Mouse (Mus musculus) liver, embryonic 14.5 days (tissue): ENCODE results near the gene Triobp. TPM values are rescaled to one million over a fixed set of nuclear protein-coding genes. Genes with fewer than 3 reads are reported as not detected.

Experiments used
- ATAC-seq: fragments of 200-750 bp; cut with Nextera tagmentation; 2 replicates; pipeline ENCODE4 v1.8.0; 2017; ENCODE audit warnings: moderate number of reproducible peaks, mild to moderate bottlenecking, moderate library complexity; ENCODE audit not compliant: insufficient read depth
- DNase-seq, 3 experiments: peaks; one replicate each; pipeline ENCODE4 v3.0.0-alpha.2; 2012 to 2013; ENCODE audit warnings: low read depth in 3 of 3, low spot score in 3 of 3
- H3K27ac ChIP-seq: fragments of 300-500 bp; sonication (generic); 2 replicates; pipeline ENCODE4 v1.5.1; 2014; ENCODE audit warnings: moderate library complexity, mild to moderate bottlenecking, control low read depth, inconsistent platforms
- H3K27me3 ChIP-seq: fragments of 300-500 bp; sonication (generic); 2 replicates; pipeline ENCODE4 v1.6.1; 2014; ENCODE audit warnings: mild to moderate bottlenecking, low read length, moderate library complexity; ENCODE audit not compliant: control insufficient read depth, insufficient read depth
- H3K36me3 ChIP-seq: fragments of 300-500 bp; sonication (generic); replicated peaks from 2 replicates; pipeline ENCODE4 v1.6.1; 2014; ENCODE audit warnings: low read depth; ENCODE audit not compliant: control insufficient read depth, insufficient read depth
- H3K4me1 ChIP-seq, 2 experiments: fragments of 200-500 bp in 1 of 2; fragments of 300-500 bp in 1 of 2; sonication (generic) in 1 of 2; replicated peaks; 2 replicates each; pipeline ENCODE4 v1.6.1; 2012 to 2014; ENCODE audit warnings: antibody characterized with exemption in 1 of 2, inconsistent platforms in 1 of 2, low read length in 1 of 2; ENCODE audit not compliant: control insufficient read depth in 2 of 2, insufficient read depth in 2 of 2
- H3K4me2 ChIP-seq: fragments of 300-500 bp; sonication (generic); 2 replicates; pipeline ENCODE4 v1.6.1; 2014; ENCODE audit warnings: low read depth, mild to moderate bottlenecking, control low read depth, moderate library complexity
- H3K4me3 ChIP-seq, 2 experiments: fragments of 200-500 bp in 1 of 2; fragments of 300-500 bp in 1 of 2; sonication (generic) in 1 of 2; 2 replicates each; pipeline ENCODE4 v1.5.1; 2012 to 2014; ENCODE audit warnings: low read depth in 2 of 2, low read length in 2 of 2, mild to moderate bottlenecking in 2 of 2, control low read depth in 1 of 2, inconsistent platforms in 1 of 2, moderate library complexity in 1 of 2; ENCODE audit not compliant: insufficient read depth in 1 of 2
- H3K9ac ChIP-seq: fragments of 300-500 bp; sonication (generic); replicated peaks from 2 replicates; pipeline ENCODE4 v1.6.1; 2014; ENCODE audit warnings: mild to moderate bottlenecking, control low read depth, moderate library complexity
- H3K9me3 ChIP-seq: fragments of 300-500 bp; sonication (generic); 2 replicates; pipeline ENCODE4 v1.6.1; 2016; ENCODE audit warnings: low read length, mixed read lengths; ENCODE audit not compliant: control insufficient read depth
- CTCF ChIP-seq: IDR thresholded peaks from 2 replicates; pipeline ENCODE4 v1.5.1; 2016; ENCODE audit warnings: antibody characterized with exemption, low read depth, control low read depth
- EP300 ChIP-seq: IDR thresholded peaks from 2 replicates; pipeline ENCODE4 v1.6.1; 2016; ENCODE audit warnings: antibody characterized with exemption, low read depth
- WGBS: fragments of 180-500 bp; shearing (Covaris S2); extraction: QIAGEN DNeasy Blood & Tissue Kit; methylation state at CpG from one replicate; pipeline ENCODE4 v1.1.7; 2014; ENCODE audit not compliant: insufficient replicate concordance; 5-methylcytosine and 5-hydroxymethylcytosine counted together
- polyA plus RNA-seq, 2 experiments: library from polyadenylated mRNA; depleted of rRNA in 1 of 2; stranded (reverse) in 1 of 2; unstranded in 1 of 2; fragments of >200 nt; fragmentation: Nextera tagmentation in 1 of 2; extraction: Ambion mirVana in 1 of 2; gene quantifications; 2 replicates each; pipeline versions ENCODE4 v1.2.1 to v1.2.3; 2012 to 2014

Triobp gene
- polyA plus RNA-seq, 2 experiments = 12.3 to 17.0 TPM

DNA sequence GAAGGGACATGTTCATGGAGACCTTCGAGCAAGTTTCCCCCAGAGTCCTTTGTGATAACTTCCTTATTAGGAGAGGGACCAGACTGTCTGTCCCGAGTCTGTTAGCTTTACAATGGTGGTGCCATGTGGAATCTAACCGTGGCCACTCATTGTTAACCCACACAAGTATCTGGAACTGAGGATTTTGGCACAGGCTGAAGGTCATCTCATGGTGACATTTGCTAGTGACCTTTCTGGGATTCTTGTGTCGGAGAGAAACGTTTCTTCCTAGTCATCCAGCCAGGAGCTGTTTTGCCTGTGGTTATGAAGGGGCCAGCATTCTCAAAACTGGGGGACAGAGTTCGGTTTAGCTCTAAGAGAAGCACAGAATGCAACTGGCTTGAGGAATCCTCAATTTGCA, 24.1 kb downstream of the Triobp start:
- Histone ChIP-seq H3K36me3 (no peaks in the 10 kb centered on the region), H3K4me3 (no peak overlapping the region), H3K27me3 (no peaks in the 10 kb centered on the region), H3K9ac (no peak overlapping the region), H3K4me2 (no peak overlapping the region), H3K9me3 (no peaks in the 10 kb centered on the region), H3K27ac (no peak overlapping the region), H3K4me1 (no peaks in the 10 kb centered on the region)
- ATAC-seq = no peak
- TF ChIP-seq CTCF (no peak), EP300 (no peak)
- WGBS = 50% methylated on average over 6 of the region's 6 CpGs
- no peak for DNase-seq

DNA sequence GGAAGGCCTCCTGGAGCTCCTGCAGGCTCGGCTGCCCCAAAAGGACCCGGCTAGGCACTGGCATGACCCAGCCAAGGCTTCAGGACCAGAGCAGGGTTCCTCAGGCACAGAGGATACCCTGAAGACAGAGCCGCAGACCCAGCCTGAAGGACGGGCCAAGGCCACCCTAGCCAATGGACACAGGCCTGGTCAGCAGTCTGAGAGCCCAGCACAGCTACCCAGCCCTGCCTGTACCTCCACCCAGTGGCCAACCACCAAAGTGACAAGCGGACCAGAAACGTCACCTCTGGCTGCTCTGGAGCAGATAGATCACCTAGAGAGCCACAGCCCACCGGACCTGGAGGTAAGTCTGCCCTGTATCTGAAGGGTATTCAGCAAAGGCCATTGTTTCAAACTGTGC, 26.4 kb downstream of the Triobp start:
- ATAC-seq (no peak), DNase-seq (no peak)
- no peaks in the 10 kb centered on the region for H3K9me3 ChIP-seq
- TF ChIP-seq CTCF (peak; percentile 66), EP300 (no peak)
- no peak overlapping the region for H3K4me2 ChIP-seq
- H3K4me3 ChIP-seq = no peak overlapping the region
- no peak overlapping the region for H3K27ac ChIP-seq
- WGBS = 63% methylated on average over 7 of the region's 7 CpGs
- H3K4me1 ChIP-seq = peaks cover 2 to 3% of the 10 kb centered on the region in 2 experiments; a peak in 2 of 4 replicates
- no peaks in the 10 kb centered on the region for H3K27me3 ChIP-seq
- H3K9ac ChIP-seq = no peak overlapping the region
- no peaks in the 10 kb centered on the region for H3K36me3 ChIP-seq

DNA sequence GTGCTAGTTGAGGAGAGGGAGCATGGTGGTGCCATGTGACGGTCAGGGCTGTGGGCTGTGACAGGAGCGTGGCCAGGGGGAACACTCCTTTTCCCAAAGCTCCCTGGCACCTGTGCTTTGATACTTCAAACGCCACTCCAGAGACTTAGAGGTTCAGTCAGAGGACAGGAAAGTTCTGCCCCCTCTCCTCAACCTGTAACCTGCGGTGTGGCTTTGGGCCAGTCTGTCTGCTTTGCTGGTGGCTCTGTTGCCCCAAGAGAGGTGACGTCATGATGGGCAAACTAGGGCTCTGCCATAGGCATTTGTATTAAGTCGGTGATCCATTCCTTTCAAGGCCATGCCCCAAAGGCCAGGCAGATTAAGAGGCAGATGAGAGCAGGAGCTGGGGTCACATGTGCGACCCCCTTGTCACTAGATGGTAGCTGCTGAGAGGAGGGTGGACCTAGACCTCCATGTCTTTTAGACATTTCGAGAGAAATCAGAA, 30.2 kb downstream of the Triobp start:
- no peak for ATAC-seq
- WGBS = 69% methylated on average over 8 of the region's 8 CpGs
- TF ChIP-seq EP300 = no peak
- no peak for TF ChIP-seq CTCF
- Histone ChIP-seq H3K4me3 (no peak overlapping the region), H3K9ac (no peak overlapping the region), H3K36me3 (no peaks in the 10 kb centered on the region), H3K4me2 (no peak overlapping the region), H3K9me3 (no peaks in the 10 kb centered on the region), H3K27ac (no peak overlapping the region), H3K4me1 (peaks cover 7 to 15% of the 10 kb centered on the region in 2 experiments), H3K27me3 (no peaks in the 10 kb centered on the region)
- DNase-seq = no peak

DNA sequence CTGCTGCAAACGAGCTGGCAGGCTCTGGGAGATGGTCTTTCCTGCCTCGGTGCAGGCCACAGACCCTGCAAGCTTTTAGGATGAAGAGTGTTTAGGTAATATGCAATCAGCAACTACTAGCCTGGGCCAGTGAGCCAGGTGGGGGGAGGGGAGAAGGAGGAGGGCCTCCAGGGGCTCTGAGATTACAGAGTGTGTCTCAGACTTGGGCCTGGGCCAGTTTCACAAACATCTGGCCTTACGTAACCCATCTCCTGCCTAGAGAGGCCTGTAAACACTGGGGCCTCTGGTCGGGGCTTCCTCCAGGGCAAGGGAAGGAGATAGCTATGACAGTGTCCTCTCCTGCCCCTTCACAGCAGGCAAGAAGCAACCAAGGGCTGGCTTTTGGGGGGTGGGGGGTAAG, 31.4 kb downstream of the Triobp start:
- Histone ChIP-seq H3K27ac (no peak overlapping the region), H3K36me3 (no peaks in the 10 kb centered on the region), H3K9ac (no peak overlapping the region), H3K27me3 (no peaks in the 10 kb centered on the region), H3K4me1 (peaks cover 10 to 18% of the 10 kb centered on the region in 2 experiments), H3K9me3 (no peaks in the 10 kb centered on the region), H3K4me3 (no peak overlapping the region), H3K4me2 (no peak overlapping the region)
- 10% methylated on average over 4 of the region's 4 CpGs for WGBS
- peak in 2 of 3 experiments; percentile 24 to 42 for DNase-seq
- no peak for ATAC-seq
- TF ChIP-seq EP300 (no peak), CTCF (no peak)

DNA sequence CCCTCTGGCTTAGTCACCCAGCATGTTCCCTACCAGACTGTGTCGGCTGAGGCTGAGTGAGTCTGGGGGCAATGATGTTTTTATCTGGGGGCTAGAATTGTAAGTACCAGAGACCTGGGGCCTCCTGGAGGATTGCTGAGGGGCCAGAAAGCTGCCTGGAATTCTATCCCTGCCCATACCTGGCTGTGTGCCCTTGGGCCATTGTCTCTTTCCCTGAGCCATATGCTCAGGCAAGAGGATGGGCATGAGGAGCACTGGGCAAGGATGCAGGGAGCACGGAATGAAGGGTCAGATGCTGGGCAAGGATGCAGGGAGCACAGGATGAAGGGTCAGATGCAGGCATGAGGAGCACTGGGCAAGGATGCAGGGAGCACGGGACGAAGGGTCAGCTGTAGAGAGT, 32.6 kb downstream of the Triobp start:
- Histone ChIP-seq H3K36me3 (no peaks in the 10 kb centered on the region), H3K4me2 (no peak overlapping the region), H3K9me3 (no peaks in the 10 kb centered on the region), H3K4me1 (peaks cover 17 to 28% of the 10 kb centered on the region in 2 experiments), H3K9ac (no peak overlapping the region), H3K27ac (no peak overlapping the region), H3K4me3 (no peak overlapping the region), H3K27me3 (no peaks in the 10 kb centered on the region)
- no peak for TF ChIP-seq CTCF
- no peak for ATAC-seq
- DNase-seq = no peak
- WGBS = 69% methylated on average over 4 of the region's 4 CpGs
